Mouse (Mus musculus) ES-CJ7 (cell line): ENCODE measurements at regions not wholly inside any gene's neighbourhood (a gene's known extent, or its start where the extent isn't known, plus 50 kb on each side); places are given as distances from the start of the nearest gene placed in this dataset.

Experiments
- DNase-seq: peaks from one replicate; pipeline ENCODE4 v3.0.0; 2011; ENCODE audit warnings: low read depth, low spot score

DNA sequence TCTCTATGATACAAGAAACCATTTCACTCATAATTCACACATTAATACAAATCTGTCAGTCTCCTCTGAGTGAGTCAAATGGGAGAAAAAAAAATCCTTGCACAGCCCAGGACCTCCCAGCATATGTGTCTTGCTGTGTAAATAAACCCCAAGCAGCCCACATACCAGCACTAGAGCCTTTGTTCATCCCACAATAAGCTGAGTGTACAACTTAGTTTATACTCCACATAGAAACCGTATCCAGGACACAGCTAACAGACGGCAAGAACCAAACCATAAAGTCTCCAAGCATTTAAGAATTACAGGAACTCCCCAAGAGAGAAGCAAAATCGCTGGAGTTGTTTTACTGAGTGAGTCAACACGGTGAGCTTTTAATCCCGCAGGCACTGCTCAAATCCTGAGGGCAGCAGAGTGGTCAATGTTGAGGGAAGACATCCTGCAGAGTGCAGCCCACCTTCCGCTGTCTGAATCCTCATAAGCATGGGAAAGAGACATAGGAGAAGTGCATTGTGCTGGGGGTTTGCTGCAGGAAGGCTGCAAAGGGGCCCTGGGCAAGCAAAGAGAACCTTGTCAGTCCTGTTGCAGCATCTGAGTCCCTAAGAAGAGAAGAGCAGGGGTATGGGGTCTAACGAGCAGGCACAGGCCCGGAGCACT, 436.4 kb downstream of the Tns3 start:
- DNase-seq = no peak

DNA sequence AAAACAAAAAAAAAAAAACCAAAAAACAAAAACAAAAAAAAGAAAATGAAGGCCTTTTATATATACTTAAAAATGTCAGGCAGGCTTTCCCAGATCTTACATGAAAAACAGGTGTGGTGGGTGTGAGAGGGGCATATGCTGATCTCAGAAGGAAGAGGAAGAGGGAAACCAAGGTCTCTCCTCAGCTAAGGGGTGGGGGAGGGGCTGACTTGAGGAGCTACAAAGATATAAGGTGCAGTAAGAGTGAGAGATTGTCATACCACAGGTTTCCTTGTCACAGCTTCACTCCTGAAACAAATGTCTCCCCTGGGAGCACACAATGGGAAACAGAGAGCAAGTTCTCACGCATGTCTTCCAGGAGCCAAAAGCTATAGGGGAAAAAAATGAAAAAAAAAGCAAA, 440.0 kb downstream of the Tns3 start:
- DNase-seq = no peak

DNA sequence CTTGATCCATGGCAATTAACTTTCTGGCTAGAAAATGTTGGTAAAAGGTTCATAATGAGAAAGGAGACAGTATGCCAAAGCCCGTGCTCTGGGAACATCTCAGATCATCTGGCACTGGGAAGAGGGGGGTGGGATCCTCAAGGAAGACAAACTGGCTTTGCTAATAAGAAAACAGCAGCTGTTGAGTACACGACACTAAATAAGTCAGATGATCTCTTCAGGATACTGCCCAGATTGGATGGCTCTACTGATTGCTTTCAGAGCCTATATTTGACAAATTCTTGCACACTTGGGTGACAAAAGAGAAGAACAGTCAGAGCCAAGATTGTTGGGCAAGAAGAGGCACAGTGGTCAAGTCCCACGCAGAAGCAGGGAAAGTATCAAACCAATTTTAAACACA, 443.7 kb downstream of the Tns3 start:
- DNase-seq = no peak

DNA sequence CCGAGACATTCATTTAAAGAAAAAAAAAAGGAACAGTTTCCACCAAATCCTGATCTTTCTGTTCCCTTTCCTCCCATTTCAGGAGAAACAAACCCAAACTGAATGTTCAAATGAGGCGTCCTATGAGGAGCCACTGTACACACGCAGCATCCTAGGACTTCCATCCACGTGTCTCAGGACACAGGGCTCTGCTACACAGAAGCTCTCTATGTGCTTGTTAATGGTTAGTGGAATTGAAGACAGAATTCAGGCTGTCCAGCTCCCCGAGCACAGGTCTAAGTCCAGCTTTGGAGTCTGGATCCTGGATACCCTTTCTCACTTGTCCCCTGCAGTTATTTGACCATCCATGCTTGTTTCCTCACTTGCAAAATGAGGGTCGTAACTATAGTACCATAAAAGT, 444.4 kb downstream of the Tns3 start:
- DNase-seq = no peak

DNA sequence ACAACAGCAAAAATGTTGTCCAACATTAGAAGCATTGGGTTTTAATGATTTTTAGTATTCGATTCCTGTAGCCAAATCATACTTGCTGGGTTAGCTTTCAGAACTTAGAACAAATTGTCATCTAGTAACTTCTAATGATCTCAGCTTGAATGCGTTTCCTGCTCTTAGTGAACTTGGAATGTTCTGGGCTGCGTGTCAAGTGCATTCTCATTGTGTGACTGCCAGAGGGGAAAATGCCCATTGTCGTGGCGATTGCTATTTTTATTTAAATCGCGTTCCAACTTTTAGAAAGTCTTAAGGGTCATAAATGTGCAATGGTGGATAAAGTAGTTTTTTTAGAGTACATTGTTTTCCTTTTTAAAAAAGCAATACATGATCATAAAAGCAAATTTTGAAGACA, 448.7 kb downstream of the Tns3 start:
- no peak for DNase-seq

DNA sequence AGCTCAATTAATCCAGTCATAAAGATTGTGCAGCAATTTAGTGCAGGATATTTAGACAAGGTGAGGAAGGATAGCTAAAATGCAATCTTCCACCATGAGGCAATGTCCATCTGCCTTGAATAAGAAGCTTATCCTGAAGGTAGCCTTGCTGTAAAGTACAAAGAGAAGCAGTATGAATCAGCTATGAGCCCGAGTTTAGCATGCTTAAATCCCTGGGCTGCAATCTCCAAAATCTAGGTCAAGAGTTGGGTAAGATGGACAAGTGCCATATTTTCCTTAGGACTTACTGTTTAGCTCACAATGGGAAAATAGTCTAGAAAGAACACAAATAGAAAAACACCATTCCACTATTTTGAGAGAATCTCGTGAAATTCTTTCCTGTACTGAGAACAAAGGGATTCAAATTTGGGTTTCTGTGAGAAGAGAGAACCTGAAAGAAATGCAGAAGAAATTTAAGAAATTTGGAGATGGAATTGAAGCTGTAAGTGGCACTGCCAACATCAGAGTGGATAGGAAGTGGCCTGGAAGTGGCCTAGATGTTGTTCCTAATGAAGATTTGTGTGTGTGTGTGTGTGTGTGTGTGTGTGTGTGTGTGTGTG, 449.9 kb downstream of the Tns3 start:
- no peak for DNase-seq

DNA sequence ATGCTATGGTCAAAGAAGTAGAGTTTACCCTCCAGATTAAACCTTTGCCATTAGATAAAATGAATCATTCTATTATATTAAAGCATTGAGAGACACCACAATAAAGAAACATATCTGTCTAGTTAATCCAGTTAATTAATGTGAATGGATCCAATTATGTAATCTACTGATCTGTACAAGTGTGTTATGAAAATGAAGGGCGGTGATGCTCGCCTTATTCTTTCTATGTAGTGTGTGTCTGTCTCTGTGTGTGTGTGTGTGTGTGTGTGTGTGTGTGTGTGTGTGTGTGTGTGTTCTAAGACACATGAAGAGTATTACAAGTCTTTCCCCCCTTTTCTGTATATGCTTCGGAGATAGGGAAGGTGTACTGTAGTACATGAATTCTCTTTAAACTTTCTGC, 451.2 kb downstream of the Tns3 start:
- DNase-seq = no peak

DNA sequence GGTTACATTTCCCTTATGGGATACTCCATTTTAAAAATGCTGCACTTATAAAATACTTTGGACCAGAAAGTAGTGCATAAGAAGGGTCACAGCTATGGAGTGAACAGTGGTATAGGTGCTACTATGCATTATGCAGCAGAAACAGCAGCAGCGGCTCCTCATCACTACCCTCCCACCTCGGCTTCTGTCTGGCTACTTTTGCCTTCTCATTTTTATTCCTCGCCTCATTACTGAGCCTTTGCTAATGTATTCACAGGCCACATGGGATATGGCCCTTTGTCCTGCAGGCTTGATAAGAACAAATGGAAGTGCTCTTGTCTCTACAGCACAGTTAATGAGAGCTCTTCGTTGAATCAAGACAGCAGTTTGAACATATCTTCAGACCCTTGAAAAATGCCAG, 451.6 kb downstream of the Tns3 start:
- no peak for DNase-seq

DNA sequence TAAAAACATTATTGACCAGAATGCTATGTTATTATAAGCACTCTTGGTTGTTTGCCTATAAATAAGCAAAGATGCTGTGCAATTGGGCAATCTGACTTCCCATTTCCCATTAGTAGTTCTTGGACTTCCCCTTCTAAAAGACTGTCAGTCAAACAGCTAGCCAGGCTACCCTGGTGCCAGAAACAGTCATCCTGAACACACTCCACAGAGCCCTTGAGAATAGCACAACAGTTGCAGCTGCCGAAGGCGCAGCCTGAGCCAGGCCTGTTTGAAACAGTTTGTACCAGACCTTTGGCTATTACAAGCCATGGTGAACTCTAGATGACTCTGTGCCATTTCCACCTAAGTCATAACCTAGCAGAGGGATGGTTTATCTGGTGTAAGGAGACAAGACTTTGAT, 455.3 kb downstream of the Tns3 start:
- DNase-seq = no peak

DNA sequence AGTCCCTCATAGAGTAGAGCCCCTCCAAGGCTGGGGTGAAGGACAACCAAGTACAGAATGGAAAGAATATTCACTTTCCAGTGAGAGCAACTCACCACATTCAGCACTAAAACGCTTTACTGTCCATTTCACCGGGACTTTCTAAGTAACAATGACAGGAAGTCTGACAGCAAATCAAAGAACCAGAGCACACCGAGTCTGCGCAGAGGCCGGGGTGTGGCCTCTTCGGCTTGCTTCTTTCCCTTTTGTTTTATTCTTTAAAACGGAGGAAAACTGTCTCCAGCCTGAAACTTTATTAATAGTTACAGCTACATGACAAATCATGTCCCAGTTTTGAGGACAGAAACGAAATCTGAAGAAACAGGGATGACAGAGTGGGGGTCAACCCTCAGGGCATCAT, 465.0 kb downstream of the Tns3 start:
- DNase-seq = no peak
